Mouse (Mus musculus): ENCODE measurements around the gene Neurog3. TPM values are rescaled to one million over a fixed set of nuclear protein-coding genes. Genes with fewer than 3 reads are reported as not detected.

Neurog3 gene
- polyA plus RNA-seq, 1 experiment = not detected

GRCm38 (mm10) chr10:62183053-62183452, 50.2 kb downstream of the Neurog3 start:
- Histone ChIP-seq H3K36me3 (ENCODE audit: control insufficient read depth, insufficient read depth, low read length) (no peaks in the 10 kb centered on the region), H3K4me1 (ENCODE audit: control insufficient read depth, insufficient read depth, insufficient read length) (no peaks in the 10 kb centered on the region), H3K27ac (ENCODE audit: insufficient read depth, low read length) (no peak overlapping the region), H3K4me3 (ENCODE audit: extremely low read depth, insufficient read depth, insufficient read length) (no peak overlapping the region), H3K27me3 (ENCODE audit: control insufficient read depth, insufficient read depth, low read length) (no peaks in the 10 kb centered on the region)
- TF ChIP-seq CTCF (IDR thresholded peaks at IDR 0.05; ENCODE audit: extremely low read depth, insufficient read depth, insufficient read length, insufficient replicate concordance) (peak; percentile 97), POLR2A (IDR thresholded peaks at IDR 0.05; ENCODE audit: low read depth, low read length) (no peak)
- WGBS = 4% methylated on average over 10 of the region's 10 CpGs
- peak; percentile 73 to 87 for DNase-seq (ENCODE audit: low read depth in 1 of 2, low spot score in 2 of 2)

Other genes starting within 250 kb of the Neurog3 start
- 0.92 and 0.93 TPM in 2 replicates for gene Col13a1, start 154.0 kb upstream of the Neurog3 start, polyA plus RNA-seq (2012; rRNA removed)
- gene Fam241b, start 10.8 kb downstream of the Neurog3 start, polyA plus RNA-seq (2012; rRNA removed) = 0.68 and 0.80 TPM in 2 replicates
- gene Tspan15, start 98.2 kb downstream of the Neurog3 start, polyA plus RNA-seq (2012; rRNA removed) = 39.2 and 46.1 TPM in 2 replicates
- not detected in 2 replicates for gene Tacr2, start 119.3 kb downstream of the Neurog3 start, polyA plus RNA-seq (2012; rRNA removed)
- gene Hk1, start 246.8 kb downstream of the Neurog3 start, polyA plus RNA-seq (2012; rRNA removed) = 31.0 and 38.5 TPM in 2 replicates

Measured in spleen, adult 2 months (tissue).